Mouse (Mus musculus) kidney, postnatal 0 days (tissue): ENCODE measurements around the gene Serinc3. TPM values are rescaled to one million over a fixed set of nuclear protein-coding genes. Genes with fewer than 3 reads are reported as not detected.

ENCODE experiments used
- ATAC-seq: fragments of 200-750 bp; cut with Nextera tagmentation; replicated peaks from 2 replicates; pipeline ENCODE4 v1.8.0; 2017; ENCODE audit warnings: low read depth, moderate number of reproducible peaks, moderate TSS enrichment, moderate library complexity; ENCODE audit not compliant: low FRiP score
- DNase-seq: peaks from one replicate; pipeline ENCODE4 v3.0.0-alpha.2; 2016; ENCODE audit warnings: low spot score
- H3K27ac ChIP-seq: fragments of 300-500 bp; sonication (generic); 2 replicates; pipeline ENCODE4 v1.5.1; 2014; ENCODE audit warnings: mild to moderate bottlenecking
- H3K27me3 ChIP-seq: fragments of 300-500 bp; sonication (generic); 2 replicates; pipeline ENCODE4 v1.6.1; 2014; ENCODE audit warnings: low read length, mixed read lengths; ENCODE audit not compliant: insufficient read depth
- H3K36me3 ChIP-seq: fragments of 300-500 bp; sonication (generic); 2 replicates; pipeline ENCODE4 v1.6.1; 2014; ENCODE audit warnings: low read length, mixed read lengths; ENCODE audit not compliant: insufficient read depth
- H3K4me1 ChIP-seq: fragments of 300-500 bp; sonication (generic); replicated peaks from 2 replicates; pipeline ENCODE4 v1.6.1; 2014; ENCODE audit warnings: antibody characterized with exemption, low read length, mixed read lengths; ENCODE audit not compliant: insufficient read depth
- H3K4me2 ChIP-seq: fragments of 300-500 bp; sonication (generic); 2 replicates; pipeline ENCODE4 v1.6.1; 2014; ENCODE audit warnings: mild to moderate bottlenecking, low read length, moderate library complexity, mixed read lengths
- H3K4me3 ChIP-seq: fragments of 300-500 bp; sonication (generic); replicated peaks from 2 replicates; pipeline ENCODE4 v1.5.1; 2014; ENCODE audit warnings: low read depth, low read length
- H3K9ac ChIP-seq: fragments of 300-500 bp; sonication (generic); 2 replicates; pipeline ENCODE4 v1.6.1; 2014; ENCODE audit warnings: low read depth, low read length
- H3K9me3 ChIP-seq: fragments of 300-500 bp; sonication (generic); replicated peaks from 2 replicates; pipeline ENCODE4 v1.6.1; 2016; ENCODE audit warnings: low read length, inconsistent platforms, mixed read lengths
- CTCF ChIP-seq: IDR thresholded peaks from 2 replicates; pipeline ENCODE4 v1.5.1; 2016; ENCODE audit warnings: antibody characterized with exemption, low read depth, mild to moderate bottlenecking, moderate library complexity
- WGBS: fragments of 180-500 bp; shearing (Covaris S2); extraction: QIAGEN DNeasy Blood & Tissue Kit; methylation state at CpG from one replicate; pipeline ENCODE4 v1.1.7; 2014; 5-methylcytosine and 5-hydroxymethylcytosine counted together
- polyA plus RNA-seq: library from polyadenylated mRNA; unstranded; fragments of >200 nt; fragmentation: Nextera tagmentation; extraction: Ambion mirVana; gene quantifications from 2 replicates; pipeline ENCODE4 v1.2.1, GENCODE M21; 2015

The Serinc3 gene
- polyA plus RNA-seq, 1 experiment from 2014 or later, result 72.5 TPM

DNA sequence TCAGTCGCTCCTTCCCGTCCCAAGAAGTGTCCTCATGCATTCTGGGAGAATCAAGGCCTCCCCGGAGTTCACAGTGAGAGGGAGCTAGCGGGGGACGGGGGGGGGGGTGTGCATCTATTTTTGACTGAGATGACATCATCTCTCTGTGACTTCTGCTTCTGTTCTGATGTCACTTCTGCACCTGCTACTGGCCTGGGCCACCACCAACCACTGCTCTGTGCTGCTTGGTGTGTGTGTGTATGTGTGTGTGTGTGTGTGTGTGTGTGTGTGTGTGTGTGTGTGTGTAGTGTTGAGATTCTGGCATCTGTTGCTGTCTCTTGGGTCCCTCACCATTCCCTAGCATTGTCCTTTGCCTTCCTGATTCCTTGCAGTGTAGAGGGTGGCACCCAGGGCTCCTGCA lies 57.4 kb downstream of the Serinc3 start:
- Histone ChIP-seq H3K4me3 (no peak overlapping the region), H3K4me2 (no peak overlapping the region), H3K9me3 (no peaks in the 10 kb centered on the region), H3K27ac (no peak overlapping the region), H3K36me3 (no peaks in the 10 kb centered on the region), H3K4me1 (no peaks in the 10 kb centered on the region), H3K9ac (no peak overlapping the region), H3K27me3 (no peaks in the 10 kb centered on the region)
- ATAC-seq (no peak), DNase-seq (no peak)
- WGBS, result 73% methylated on average over 5 of the region's 5 CpGs
- no peak for TF ChIP-seq CTCF

DNA sequence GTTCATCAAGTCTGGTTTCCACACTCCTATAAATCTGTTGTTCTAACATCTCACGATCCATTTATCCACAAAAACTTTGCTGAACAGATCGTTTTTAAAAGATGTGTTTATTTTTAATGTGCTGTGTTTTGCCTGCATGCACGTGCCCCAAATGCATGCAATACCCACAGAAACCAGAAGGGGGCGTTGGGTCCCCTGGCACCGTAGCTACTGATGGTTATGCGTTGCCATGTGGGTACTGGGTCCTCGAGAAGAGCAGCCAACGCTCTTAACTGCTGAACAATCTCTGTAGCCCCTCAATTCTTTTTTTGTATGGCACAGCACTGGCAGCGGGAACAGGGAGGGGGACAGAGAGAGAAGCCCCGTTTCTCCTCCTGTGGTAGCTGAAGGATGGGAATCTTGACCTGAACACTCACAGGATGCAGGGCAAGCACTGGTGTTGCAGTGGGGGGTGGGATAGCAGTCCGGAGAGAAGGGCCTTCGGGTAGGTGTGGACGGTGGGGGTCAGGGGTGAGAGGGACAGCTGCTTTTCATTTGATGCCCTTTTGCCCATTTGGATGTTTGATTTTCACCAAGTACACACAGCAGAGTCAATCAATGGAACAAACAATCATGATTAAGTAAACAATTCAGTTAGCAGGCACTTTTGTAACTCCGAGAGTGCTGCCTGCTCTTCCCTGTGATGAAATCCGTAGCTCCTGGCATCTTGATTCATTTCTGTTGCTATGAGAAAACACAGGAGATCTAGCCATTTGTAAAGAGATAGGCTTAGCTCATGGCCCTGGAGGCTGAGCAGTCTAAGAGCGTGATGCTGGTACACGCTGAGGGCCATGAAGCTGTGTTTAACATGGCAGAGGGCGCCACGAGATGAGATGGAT lies 58.3 kb downstream of the Serinc3 start:
- no peak for ATAC-seq
- Histone ChIP-seq H3K27me3 (no peaks in the 10 kb centered on the region), H3K9ac (no peak overlapping the region), H3K4me3 (no peak overlapping the region), H3K9me3 (no peaks in the 10 kb centered on the region), H3K27ac (no peak overlapping the region), H3K36me3 (no peaks in the 10 kb centered on the region), H3K4me1 (no peaks in the 10 kb centered on the region), H3K4me2 (no peak overlapping the region)
- TF ChIP-seq CTCF, result peak; percentile 75
- 51% methylated on average over 19 of the region's 19 CpGs for WGBS
- DNase-seq, result peak; percentile 18

DNA sequence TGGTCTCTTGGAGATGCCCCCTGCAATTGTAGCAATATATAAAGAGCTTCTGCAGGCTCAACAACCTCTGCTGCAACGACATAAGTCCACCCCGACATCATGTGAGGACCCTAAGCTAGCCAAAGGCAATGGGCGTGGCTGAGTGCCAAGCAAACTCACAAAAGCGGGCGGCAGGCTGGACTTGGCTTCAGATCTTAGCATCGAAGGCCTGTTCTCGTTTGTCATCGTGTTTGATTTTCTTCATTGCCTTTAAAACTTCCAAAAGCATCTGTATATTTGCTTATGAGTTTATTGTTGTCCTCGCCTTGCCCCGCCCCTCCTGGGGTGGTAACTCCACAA lies 60.9 kb downstream of the Serinc3 start:
- no peaks in the 10 kb centered on the region for H3K36me3 ChIP-seq
- DNase-seq, result no peak
- no peak overlapping the region for H3K4me3 ChIP-seq
- H3K4me2 ChIP-seq, result no peak overlapping the region
- no peaks in the 10 kb centered on the region for H3K9me3 ChIP-seq
- H3K27me3 ChIP-seq, result no peaks in the 10 kb centered on the region
- WGBS, result 81% methylated on average over 10 of the region's 10 CpGs
- no peak for ATAC-seq
- no peak overlapping the region for H3K27ac ChIP-seq
- no peak overlapping the region for H3K9ac ChIP-seq
- H3K4me1 ChIP-seq, result no peaks in the 10 kb centered on the region
- no peak for TF ChIP-seq CTCF

DNA sequence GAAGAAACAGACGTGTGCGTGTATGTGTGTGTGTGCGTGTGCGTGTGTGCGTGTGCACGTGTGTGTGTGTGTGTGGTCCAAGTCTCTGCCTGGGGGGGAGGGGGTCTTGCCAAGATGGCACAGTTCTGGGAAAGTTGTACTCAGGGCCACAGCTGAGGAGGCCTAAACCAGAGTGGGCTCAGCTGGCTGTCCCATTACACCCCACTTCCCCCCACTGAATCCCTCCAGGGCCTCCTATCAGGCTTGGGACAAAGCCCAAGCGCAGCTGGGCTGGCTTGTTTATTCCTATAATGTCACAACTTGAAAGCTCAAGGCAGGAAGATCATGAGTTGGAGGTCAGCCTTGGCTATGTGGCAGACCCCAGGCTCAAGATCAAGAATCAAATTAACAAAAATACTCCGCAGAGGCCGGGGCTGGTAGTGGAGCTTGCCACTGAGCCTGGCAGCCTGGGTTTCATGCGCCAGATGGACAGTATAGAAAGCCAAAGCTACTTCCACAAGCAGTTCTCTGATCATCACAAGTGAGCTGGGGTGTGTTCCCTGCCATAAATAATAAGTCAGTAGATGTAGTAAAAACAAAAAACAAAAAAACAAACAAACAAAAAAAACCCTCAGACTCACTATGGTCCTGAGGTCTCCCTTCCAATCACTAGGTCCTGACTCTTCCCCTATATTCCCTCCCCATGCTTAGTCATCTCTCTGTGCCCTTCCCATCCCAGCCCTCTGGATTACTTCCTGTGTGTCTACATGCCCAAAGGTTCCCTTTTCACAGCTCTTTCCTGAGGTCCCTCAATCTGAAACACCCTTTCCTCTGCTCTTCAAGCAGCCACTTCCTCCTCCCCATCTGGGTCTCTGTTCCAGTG lies 61.5 kb downstream of the Serinc3 start:
- TF ChIP-seq CTCF, result no peak
- Histone ChIP-seq H3K36me3 (no peaks in the 10 kb centered on the region), H3K27me3 (no peaks in the 10 kb centered on the region), H3K4me3 (no peak overlapping the region), H3K4me1 (no peaks in the 10 kb centered on the region), H3K27ac (no peak overlapping the region), H3K4me2 (no peak overlapping the region), H3K9ac (no peak overlapping the region), H3K9me3 (no peaks in the 10 kb centered on the region)
- no peak for DNase-seq
- ATAC-seq, result no peak
- WGBS, result 92% methylated on average over 10 of the region's 10 CpGs

DNA sequence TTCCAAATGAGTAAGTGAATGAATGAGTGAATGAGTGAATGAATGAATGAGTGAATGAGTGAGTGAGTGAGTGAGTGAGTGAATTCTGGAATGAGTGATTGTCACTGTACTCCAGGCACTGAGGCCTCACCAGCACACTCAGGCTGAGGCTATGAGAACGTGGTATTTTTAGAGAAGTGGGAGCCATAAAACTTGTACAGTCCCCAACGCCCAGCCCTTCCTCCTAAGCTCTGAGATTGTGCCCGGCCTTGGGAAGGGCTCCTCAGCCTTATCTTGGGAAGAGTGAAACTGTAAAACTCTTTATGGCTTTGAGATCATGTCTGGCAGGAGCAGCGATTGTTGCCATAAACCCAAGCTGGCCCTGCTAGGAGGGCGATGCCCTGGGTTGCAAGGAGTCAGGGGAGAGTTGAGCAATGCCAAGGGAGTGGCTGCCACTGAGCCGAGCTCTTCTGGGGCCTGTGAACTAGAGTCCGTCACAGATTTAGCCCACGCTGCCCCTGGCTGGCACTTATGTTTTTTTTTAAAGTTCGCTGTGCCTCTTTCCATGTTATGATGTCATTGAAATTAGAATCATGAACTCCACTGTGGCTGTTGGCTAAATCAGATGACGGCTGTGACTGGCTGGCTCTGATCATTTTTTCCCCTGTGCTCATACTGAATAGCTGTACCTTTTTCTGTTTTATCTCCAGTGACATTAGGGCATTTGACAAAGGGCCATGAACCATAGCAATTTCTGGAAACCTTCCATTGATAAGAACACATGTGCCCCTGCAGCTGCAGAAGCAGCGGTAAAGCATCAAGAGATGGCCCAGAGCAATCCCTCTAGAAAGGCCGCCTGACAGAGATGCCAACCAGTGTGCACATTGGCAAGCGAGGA lies 64.6 kb downstream of the Serinc3 start:
- ATAC-seq, result no peak
- WGBS, result 68% methylated on average over 13 of the region's 13 CpGs

DNA sequence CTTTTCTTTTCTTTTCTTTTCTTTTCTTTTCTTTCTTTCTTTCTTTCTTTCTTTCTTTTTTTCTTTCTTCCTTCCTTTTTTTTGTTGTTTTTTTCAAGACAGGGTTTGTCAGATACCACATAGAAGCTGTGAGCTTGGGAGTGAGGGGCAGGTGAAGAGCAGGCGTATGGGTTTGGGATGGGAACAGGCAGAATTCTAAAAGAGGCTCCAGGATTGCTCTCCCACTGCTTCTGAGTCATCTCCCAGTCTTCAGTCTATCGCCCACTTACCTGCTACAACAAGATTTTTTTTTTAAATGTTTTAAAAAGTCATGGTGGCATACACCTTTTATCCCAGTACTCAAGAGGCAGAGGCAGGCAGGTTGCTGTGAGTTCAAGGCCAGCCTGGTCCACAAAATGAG lies 66.9 kb downstream of the Serinc3 start:
- ATAC-seq (no peak), DNase-seq (no peak)
- H3K4me1 ChIP-seq, result no peaks in the 10 kb centered on the region
- H3K27ac ChIP-seq, result no peak overlapping the region
- H3K9me3 ChIP-seq, result no peaks in the 10 kb centered on the region
- no peaks in the 10 kb centered on the region for H3K36me3 ChIP-seq
- H3K4me3 ChIP-seq, result no peak overlapping the region
- no peaks in the 10 kb centered on the region for H3K27me3 ChIP-seq
- 79% methylated on average over 2 of the region's 2 CpGs for WGBS
- no peak overlapping the region for H3K4me2 ChIP-seq
- no peak for TF ChIP-seq CTCF
- H3K9ac ChIP-seq, result no peak overlapping the region

More for the DNA sequence above, 64.6 kb downstream of the Serinc3 start:
- no peak overlapping the region for H3K4me2 ChIP-seq
- H3K27me3 ChIP-seq, result no peaks in the 10 kb centered on the region
- H3K4me3 ChIP-seq, result no peak overlapping the region
- no peak for TF ChIP-seq CTCF
- H3K36me3 ChIP-seq, result no peaks in the 10 kb centered on the region
- H3K4me1 ChIP-seq, result no peaks in the 10 kb centered on the region
- no peak overlapping the region for H3K9ac ChIP-seq
- H3K9me3 ChIP-seq, result no peaks in the 10 kb centered on the region
- no peak overlapping the region for H3K27ac ChIP-seq
- DNase-seq, result no peak
